8 mouse cellular contexts compared by ENCODE assay signal in the genomic region with DNA sequence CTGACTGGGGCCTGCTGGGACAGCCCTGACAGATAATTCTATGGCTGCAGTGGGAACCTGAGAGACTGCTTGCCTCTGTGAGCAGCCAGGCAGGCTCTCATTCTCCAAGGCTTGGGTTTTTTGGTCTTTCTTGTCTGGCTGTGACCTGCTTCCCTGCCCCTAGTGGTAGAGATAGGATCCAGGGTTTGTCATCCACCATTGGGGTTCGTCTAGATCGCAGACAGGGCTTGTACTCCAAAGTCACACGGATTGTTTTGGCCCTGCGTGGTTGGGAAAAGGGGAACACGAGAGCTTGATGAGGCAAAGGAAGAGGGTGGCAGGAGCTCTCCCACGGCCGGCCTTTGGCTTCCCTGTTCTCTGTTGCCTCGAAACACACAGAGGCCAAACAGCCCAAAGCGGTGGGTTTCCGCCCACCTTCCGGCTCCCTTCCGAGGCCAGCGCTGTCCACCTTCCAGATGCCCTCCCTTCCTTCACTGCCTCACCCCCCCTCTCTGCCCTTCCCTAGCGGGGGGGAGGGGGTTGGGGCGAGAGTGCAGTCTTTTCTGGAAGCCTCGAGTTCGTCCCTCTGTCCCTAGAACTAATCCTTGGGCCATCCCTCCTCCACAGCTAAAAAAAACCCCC. TPM values are rescaled to one million over a fixed set of nuclear protein-coding genes. Genes with fewer than 3 reads are reported as not detected.
DNase-seq lines count a peak whose midpoint lies in the region; TF ChIP-seq lines count a peak whose summit lies in the region.
"Had no signal": no experiment of that assay in that cellular context is flagged by ENCODE, and none has a peak within 500 bp of the region (broad histone marks: within the 10 kb centered on the region; RNA-seq: fewer than 3 reads in every experiment).

No protein-coding gene starts in this region.

- no peak for TF ChIP-seq POLR2A in kidney, adult 2 months (IDR thresholded peaks at IDR 0.05; ENCODE audit: low read depth, low read length)

- H3K27me3 ChIP-seq in kidney, adult 2 months (replicated peaks; ENCODE audit: control insufficient read depth, insufficient read depth, low read length) = no peaks in the 10 kb centered on the region

- H3K4me3 ChIP-seq in kidney, adult 2 months (ENCODE audit: insufficient read depth, low read depth, low read length) = no peak overlapping the region
- H3K4me3 ChIP-seq in macrophage (ENCODE audit: inconsistent target) = no peak overlapping the region

- peak overlapping the region; percentile 17 for H3K27ac ChIP-seq in kidney, adult 2 months (ENCODE audit: insufficient read depth, low read depth, low read length)
- H3K27ac ChIP-seq in macrophage = peak overlapping the region; percentile 44

- 13% methylated on average over 17 of the region's 17 CpGs for WGBS in kidney, adult 2 months
- WGBS in macrophage (ENCODE audit: missing documents) = 30% methylated on average over 15 of the region's 17 CpGs

- H3K4me1 ChIP-seq in kidney, adult 2 months (ENCODE audit: control insufficient read depth, insufficient read depth, low read length) = peaks cover 41% of the 10 kb centered on the region

- H3K79me2 ChIP-seq in macrophage (ENCODE audit: inconsistent target) = no peaks in the 10 kb centered on the region

- H3K36me3 ChIP-seq in kidney, adult 2 months (ENCODE audit: control insufficient read depth, insufficient read depth, low read length) = no peaks in the 10 kb centered on the region
- H3K36me3 ChIP-seq in macrophage (ENCODE audit: inconsistent target) = no peaks in the 10 kb centered on the region

- TF ChIP-seq CTCF in kidney, adult 2 months (conservative IDR thresholded peaks at IDR 0.05; ENCODE audit: insufficient read depth, insufficient read length, low read depth, low read length) = peak; percentile 42; the same call in 1 of the 2 replicates

- intact Hi-C loops in left cerebral cortex, postnatal 36 days (cut with DNase I) = no loop called here

- DNase-seq in kidney, adult 2 months = no peak
- no peak for DNase-seq in kidney, adult 11 months
- peak; percentile 18 for DNase-seq in NIH3T3 (ENCODE audit: low read depth)
- DNase-seq in fibroblast of lung, adult 2 months (ENCODE audit: low read depth) = peak; percentile 57
- no peak for DNase-seq in left cerebral cortex, adult 9 months (ENCODE audit: low spot score in 2 of 2)
- DNase-seq in left cerebral cortex, postnatal 36 days (ENCODE audit: low spot score in 2 of 2) = no peak
- DNase-seq: right cerebral cortex, postnatal 4 days had no signal

RNA-seq across cellular contexts. Expression of gene Trim8, which starts 18.5 kb away (rescaled TPM):
- polyA plus RNA-seq in kidney, adult 2 months (2012; rRNA removed) = 41.3 and 43.6 TPM in 2 replicates
- total RNA-seq in macrophage (2018; cell fraction: chromatin; rRNA removed) = 10 to 100 TPM; 15.9 to 99.6 (median 53.2) TPM
- 100 to 1,000 TPM in 1 of 26 experiments, 10 to 100 TPM in 25; 25.7 to 101 (median 73.3) TPM for total RNA-seq in macrophage (2018; cell fraction: cytosol; rRNA removed)
- 100 to 1,000 TPM in 4 of 26 experiments, 10 to 100 TPM in 22; 24.4 to 126 (median 65.5) TPM for total RNA-seq in macrophage (2018; cell fraction: nucleus; rRNA removed)
- polyA plus RNA-seq in macrophage (2018) = 33.5 to 58.8 TPM (median 46.5 TPM) in 3 replicates
- 100 to 1,000 TPM; 109 to 114 TPM for total RNA-seq in left cerebral cortex, postnatal 36 days (2021)

Comparison
In these comparisons a context has a peak if more than half of its experiments do, and no peak if none do; other contexts are left out.
1. DNase-seq: peak in NIH3T3 (single experiment) and fibroblast of lung, adult 2 months (single experiment); none in kidney, adult 2 months (single experiment), kidney, adult 11 months (single experiment), left cerebral cortex, adult 9 months (0 of 2) and left cerebral cortex, postnatal 36 days (0 of 2).